Mouse (Mus musculus): ENCODE results near the gene Gbf1. TPM values are rescaled to one million over a fixed set of nuclear protein-coding genes. Genes with fewer than 3 reads are reported as not detected.

Gbf1 gene
- polyA plus RNA-seq, 1 experiment = 80.6 TPM

DNA sequence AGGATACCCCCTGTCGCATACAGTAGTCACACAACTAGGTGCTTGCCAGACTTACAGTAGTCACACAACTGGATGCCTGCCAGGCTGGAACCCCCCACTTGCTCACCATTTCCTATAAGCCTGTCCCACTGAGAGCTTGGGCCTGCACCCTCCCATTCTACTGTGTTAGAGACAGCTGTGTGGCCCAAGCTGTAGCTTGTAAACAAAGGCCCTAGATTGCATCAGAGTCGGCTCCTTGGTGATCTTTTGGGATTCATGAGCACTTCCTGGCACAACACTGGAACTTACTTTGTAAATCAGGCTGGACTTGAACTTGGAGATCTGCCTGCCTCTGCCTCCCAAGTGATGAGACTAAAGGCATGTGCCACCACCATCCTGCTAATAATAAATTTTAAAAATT is 82.1 kb downstream of the Gbf1 start:
- DNase-seq = no peak
- TF ChIP-seq CTCF (IDR thresholded peaks at IDR 0.05; ENCODE audit: insufficient read depth, low read length) = no peak
- no peak for TF ChIP-seq POLR2A (IDR thresholded peaks at IDR 0.05; ENCODE audit: borderline replicate concordance, extremely low read depth, low read depth, low read length)
- 0 out of 2 replicates have a peak, but pooled peaks cover 3% of the 10 kb centered on the region for H3K4me1 ChIP-seq (ENCODE audit: control insufficient read depth, insufficient read depth, low read length)
- no peak overlapping the region for H3K4me3 ChIP-seq (replicated peaks; ENCODE audit: extremely low read depth, low read depth, low read length)
- 56% methylated on average over 2 of the region's 2 CpGs for WGBS

DNA sequence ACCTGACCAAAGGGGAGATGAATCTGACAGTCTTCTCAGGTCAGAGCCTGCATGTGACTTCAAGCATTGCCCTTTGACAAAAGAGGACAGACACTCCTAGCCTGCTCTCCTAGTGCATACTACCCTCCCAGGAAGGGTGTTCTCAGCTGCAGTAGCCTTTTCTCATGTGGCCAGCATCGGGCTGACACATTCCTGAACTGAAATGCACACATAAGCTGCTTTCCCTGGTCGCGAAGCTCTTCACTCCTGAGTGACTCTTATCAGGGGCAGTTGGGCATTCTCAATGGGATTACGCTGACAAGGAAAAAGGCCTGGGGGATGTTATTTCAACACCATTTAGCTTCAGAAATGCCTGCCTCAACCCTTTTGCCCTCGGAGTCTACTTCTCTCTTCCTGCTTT is 84.3 kb downstream of the Gbf1 start:
- no peak overlapping the region for H3K4me3 ChIP-seq (replicated peaks; ENCODE audit: extremely low read depth, low read depth, low read length)
- no peak for DNase-seq
- 59% methylated on average over 5 of the region's 5 CpGs for WGBS
- 0 out of 2 replicates have a peak, but pooled peaks cover 3% of the 10 kb centered on the region for H3K4me1 ChIP-seq (ENCODE audit: control insufficient read depth, insufficient read depth, low read length)
- TF ChIP-seq POLR2A (IDR thresholded peaks at IDR 0.05; ENCODE audit: borderline replicate concordance, extremely low read depth, low read depth, low read length) = no peak
- TF ChIP-seq CTCF (IDR thresholded peaks at IDR 0.05; ENCODE audit: insufficient read depth, low read length) = no peak

DNA sequence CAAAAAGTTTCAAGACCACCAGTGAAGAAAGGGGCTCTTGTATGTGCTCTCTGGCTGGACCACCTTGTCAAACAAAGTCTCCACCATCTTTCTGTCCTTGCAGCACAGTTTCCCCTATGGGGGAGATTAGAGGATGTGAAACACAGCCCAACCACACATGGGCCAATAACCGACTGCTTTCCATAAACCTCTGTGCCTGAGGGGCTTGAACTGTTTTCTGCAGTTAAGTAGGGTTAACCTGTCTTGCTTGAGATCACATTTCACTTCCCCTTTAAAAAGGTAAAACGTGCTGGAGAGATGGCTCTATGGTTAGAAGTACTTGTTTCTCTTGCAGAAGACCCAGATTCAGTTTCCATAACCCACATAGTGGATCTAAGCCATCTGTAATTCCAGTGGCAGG is 87.9 kb downstream of the Gbf1 start:
- 49% methylated on average over 2 of the region's 2 CpGs for WGBS

DNA sequence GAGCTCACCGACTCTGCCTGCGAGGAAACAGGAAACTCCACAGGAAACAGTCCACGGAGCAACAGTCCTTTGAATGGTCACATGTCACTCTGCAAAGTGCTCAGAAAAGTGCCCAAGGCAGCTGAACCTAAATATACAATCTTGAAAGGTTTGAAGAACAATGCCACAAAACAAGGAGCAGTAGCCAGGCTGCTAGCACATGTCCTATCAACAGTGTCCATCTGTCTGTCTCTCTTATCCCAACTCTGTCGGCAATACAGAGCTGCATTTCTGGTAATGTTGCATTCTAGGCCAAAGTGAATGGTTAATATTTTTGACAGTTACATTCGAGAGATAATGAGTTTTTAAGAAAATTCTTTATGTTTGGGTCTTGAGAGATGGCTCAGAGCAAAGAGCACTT is 90.1 kb downstream of the Gbf1 start:
- Histone ChIP-seq H3K4me3 (replicated peaks; ENCODE audit: extremely low read depth, low read depth, low read length) (no peak overlapping the region), H3K4me1 (ENCODE audit: control insufficient read depth, insufficient read depth, low read length) (peaks cover 4% of the 10 kb centered on the region; the same call in 1 of the 2 replicates)
- TF ChIP-seq CTCF (IDR thresholded peaks at IDR 0.05; ENCODE audit: insufficient read depth, low read length) (no peak), POLR2A (IDR thresholded peaks at IDR 0.05; ENCODE audit: borderline replicate concordance, extremely low read depth, low read depth, low read length) (no peak)
- no peak for DNase-seq
- 42% methylated on average over 5 of the region's 5 CpGs for WGBS

More for the DNA sequence above, 87.9 kb downstream of the Gbf1 start:
- Histone ChIP-seq H3K4me3 (replicated peaks; ENCODE audit: extremely low read depth, low read depth, low read length) (no peak overlapping the region), H3K4me1 (ENCODE audit: control insufficient read depth, insufficient read depth, low read length) (peaks cover 8% of the 10 kb centered on the region; the same call in 1 of the 2 replicates)
- TF ChIP-seq POLR2A (IDR thresholded peaks at IDR 0.05; ENCODE audit: borderline replicate concordance, extremely low read depth, low read depth, low read length) (no peak), CTCF (IDR thresholded peaks at IDR 0.05; ENCODE audit: insufficient read depth, low read length) (no peak)
- DNase-seq = no peak

DNA sequence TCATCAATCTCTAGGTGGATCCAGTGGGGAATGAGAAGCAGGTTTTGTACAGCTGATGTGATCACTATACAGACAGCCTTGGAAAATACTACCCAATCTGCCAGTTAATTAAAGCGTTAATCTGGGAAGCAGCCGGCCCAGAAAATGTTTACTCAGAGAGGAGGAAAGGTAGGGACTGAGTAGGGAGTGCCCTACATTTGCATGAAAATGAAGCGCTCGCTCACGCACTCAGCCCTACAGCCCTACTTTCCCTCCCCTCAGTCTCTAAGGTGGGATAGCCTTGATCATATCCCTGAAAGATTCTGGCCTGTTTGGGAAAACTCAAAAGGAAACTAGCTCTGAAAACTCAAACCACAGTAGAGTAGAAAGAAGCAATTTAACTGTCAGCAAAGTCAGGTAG is 92.3 kb downstream of the Gbf1 start:
- TF ChIP-seq POLR2A (IDR thresholded peaks at IDR 0.05; ENCODE audit: borderline replicate concordance, extremely low read depth, low read depth, low read length) = no peak
- no peak for TF ChIP-seq CTCF (IDR thresholded peaks at IDR 0.05; ENCODE audit: insufficient read depth, low read length)
- 52% methylated on average over 5 of the region's 5 CpGs for WGBS
- Histone ChIP-seq H3K4me3 (replicated peaks; ENCODE audit: extremely low read depth, low read depth, low read length) (no peak overlapping the region), H3K4me1 (ENCODE audit: control insufficient read depth, insufficient read depth, low read length) (peaks cover 4% of the 10 kb centered on the region; the same call in 1 of the 2 replicates)
- DNase-seq = no peak

DNA sequence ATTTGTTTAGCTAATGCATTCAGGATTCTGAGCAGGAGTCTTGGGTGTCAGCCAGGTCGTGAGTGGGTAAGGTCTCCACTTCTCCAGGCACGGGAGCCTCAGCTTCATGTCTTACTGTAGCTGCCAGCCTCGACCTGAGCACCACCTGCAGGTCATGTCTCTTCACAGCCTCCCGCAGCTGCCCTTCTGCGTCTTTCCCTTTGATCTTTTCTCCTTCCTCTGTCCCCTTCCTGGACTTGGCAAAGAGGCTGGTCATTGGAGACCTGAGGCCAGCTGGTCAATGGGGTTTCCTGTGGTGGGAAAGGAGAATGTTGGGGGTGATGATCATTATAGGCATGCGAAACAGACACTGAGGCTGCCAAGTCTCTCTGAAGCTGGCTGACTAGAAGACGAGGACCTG is 96.7 kb downstream of the Gbf1 start:
- WGBS = 29% methylated on average over 7 of the region's 7 CpGs
- H3K4me3 ChIP-seq (replicated peaks; ENCODE audit: extremely low read depth, low read depth, low read length) = no peak overlapping the region
- TF ChIP-seq POLR2A (IDR thresholded peaks at IDR 0.05; ENCODE audit: borderline replicate concordance, extremely low read depth, low read depth, low read length) (no peak), CTCF (IDR thresholded peaks at IDR 0.05; ENCODE audit: insufficient read depth, low read length) (peak; percentile 30; the same call in 1 of the 2 replicates)
- H3K4me1 ChIP-seq (ENCODE audit: control insufficient read depth, insufficient read depth, low read length) = no peaks in the 10 kb centered on the region
- no peak for DNase-seq

DNA sequence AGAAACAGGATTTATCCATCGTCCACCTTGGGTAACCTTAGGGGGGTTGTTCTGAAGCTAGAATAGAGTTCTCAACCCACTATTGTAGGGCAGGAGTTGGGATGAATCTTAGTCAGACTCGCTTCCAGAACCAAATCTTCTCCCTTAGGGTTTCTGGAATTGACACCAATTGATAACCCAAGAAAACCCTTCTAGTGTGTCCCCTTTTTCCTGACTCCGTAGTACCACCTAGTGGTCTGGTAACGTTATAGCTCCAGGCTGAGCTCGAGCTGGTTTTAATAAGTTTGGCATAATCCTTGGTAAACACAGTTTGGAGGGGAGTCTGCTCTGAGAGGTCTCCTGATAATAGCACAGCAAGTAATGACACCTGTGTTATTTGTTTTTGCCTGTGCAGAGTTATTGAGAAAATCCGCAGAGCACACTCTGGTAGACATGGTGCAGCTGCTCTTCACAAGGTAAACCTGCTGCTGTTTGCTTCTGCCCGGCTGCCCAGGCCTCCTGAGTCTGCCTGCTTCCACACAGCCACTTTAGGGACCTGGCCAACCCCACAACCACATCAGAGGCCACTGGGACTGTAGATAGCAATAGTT is 101.9 kb downstream of the Gbf1 start:
- Histone ChIP-seq H3K4me1 (ENCODE audit: control insufficient read depth, insufficient read depth, low read length) (no peaks in the 10 kb centered on the region), H3K4me3 (replicated peaks; ENCODE audit: extremely low read depth, low read depth, low read length) (no peak overlapping the region)
- WGBS = 49% methylated on average over 7 of the region's 7 CpGs
- no peak for DNase-seq
- TF ChIP-seq CTCF (IDR thresholded peaks at IDR 0.05; ENCODE audit: insufficient read depth, low read length) = peak; percentile 35; the same call in 1 of the 2 replicates
- no peak for TF ChIP-seq POLR2A (IDR thresholded peaks at IDR 0.05; ENCODE audit: borderline replicate concordance, extremely low read depth, low read depth, low read length)

DNA sequence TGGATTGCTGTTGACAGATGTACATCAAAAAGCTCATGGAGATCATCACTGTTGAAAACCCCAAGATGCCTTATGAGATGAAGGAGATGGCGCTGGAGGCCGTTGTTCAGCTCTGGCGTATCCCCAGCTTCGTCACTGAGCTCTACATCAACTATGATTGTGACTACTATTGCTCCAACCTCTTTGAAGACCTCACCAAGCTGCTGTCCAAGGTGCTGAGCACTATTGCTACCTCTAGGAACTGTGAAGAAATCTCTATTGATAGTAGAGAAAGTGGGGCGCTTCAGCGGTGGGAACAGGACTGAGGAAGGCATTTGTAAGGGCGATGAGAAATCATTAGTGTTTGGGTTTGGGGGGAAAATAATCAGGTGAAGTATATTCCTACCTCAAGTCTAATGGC is 112.5 kb downstream of the Gbf1 start:
- 90% methylated on average over 7 of the region's 7 CpGs for WGBS
- Histone ChIP-seq H3K4me3 (replicated peaks; ENCODE audit: extremely low read depth, low read depth, low read length) (no peak overlapping the region), H3K4me1 (ENCODE audit: control insufficient read depth, insufficient read depth, low read length) (no peaks in the 10 kb centered on the region)
- no peak for TF ChIP-seq POLR2A (IDR thresholded peaks at IDR 0.05; ENCODE audit: borderline replicate concordance, extremely low read depth, low read depth, low read length)
- no peak for TF ChIP-seq CTCF (IDR thresholded peaks at IDR 0.05; ENCODE audit: insufficient read depth, low read length)
- DNase-seq = no peak

DNA sequence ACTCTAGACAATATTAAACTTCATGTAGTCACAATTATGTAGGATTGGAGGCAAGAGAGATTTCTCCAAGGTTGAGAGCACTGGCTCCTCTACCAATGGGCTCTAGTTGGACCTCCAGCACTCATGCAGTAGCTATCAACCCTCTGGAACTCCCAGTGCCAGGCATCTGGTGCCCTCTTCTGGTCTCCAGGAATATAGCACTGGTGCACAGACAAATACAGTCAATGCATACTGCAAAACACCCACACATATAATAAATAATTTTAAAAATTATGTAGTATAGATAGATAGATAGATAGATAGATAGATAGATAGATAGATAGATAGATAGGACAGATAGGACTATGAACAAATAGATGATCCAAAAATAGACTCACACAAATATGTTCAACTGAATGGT is 123.0 kb downstream of the Gbf1 start:
- TF ChIP-seq POLR2A (IDR thresholded peaks at IDR 0.05; ENCODE audit: borderline replicate concordance, extremely low read depth, low read depth, low read length) (no peak), CTCF (IDR thresholded peaks at IDR 0.05; ENCODE audit: insufficient read depth, low read length) (peak; percentile 56)
- Histone ChIP-seq H3K4me3 (replicated peaks; ENCODE audit: extremely low read depth, low read depth, low read length) (no peak overlapping the region), H3K4me1 (ENCODE audit: control insufficient read depth, insufficient read depth, low read length) (no peaks in the 10 kb centered on the region)
- DNase-seq = no peak

DNA sequence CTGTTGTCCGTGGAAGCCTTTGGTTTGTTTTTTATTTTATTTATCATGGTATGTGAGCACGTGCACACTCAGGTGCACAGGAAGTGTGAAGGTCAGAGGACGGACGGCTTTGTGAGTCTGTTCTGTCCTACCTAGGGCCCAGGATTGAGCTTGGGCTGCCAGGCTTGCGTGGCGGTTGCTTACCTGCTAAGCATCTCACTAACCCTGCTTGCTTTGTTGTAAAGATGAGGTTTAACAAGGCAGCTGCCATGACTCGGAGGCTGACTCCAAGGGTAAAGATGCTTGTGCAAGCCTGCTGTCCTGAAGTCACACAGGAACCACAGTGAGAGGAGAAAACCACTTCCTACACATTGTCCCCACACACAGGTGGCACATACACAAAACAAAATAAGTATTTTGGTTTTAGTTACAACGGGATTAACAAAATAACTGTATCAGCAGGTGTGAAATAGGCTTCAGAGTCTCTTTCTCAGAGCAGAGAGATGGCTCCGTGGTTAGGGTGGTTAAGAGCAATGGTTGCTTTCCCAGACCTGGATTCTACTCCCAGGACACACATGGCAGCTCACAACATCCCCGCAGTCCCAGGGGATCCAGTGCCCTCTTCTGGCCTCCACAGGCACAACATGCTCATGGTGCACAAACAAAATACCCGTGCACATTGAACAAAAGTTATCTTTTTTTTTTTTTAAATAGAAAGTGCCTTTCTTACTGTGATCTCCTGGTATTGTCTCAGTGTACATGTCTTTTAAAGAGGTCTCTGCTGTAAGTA is 130.0 kb downstream of the Gbf1 start:
- DNase-seq = no peak
- TF ChIP-seq POLR2A (IDR thresholded peaks at IDR 0.05; ENCODE audit: borderline replicate concordance, extremely low read depth, low read depth, low read length) (no peak), CTCF (IDR thresholded peaks at IDR 0.05; ENCODE audit: insufficient read depth, low read length) (no peak)
- no peaks in the 10 kb centered on the region for H3K4me1 ChIP-seq (ENCODE audit: control insufficient read depth, insufficient read depth, low read length)
- 92% methylated on average over 11 of the region's 11 CpGs for WGBS
- no peak overlapping the region for H3K4me3 ChIP-seq (replicated peaks; ENCODE audit: extremely low read depth, low read depth, low read length)
